Mouse (Mus musculus) thymus, postnatal 36 days (tissue): Measurements from ENCODE around the gene Rab3c.
A peak's percentile ranks its signal among the peaks of the same experiment; 100 is the strongest.

ENCODE experiments used
- DNase-seq, 2 experiments: peaks; one replicate each; pipeline ENCODE4 v3.0.0; 2022; ENCODE audit warnings: mixed read lengths in 2 of 2

Rab3c gene

DNA sequence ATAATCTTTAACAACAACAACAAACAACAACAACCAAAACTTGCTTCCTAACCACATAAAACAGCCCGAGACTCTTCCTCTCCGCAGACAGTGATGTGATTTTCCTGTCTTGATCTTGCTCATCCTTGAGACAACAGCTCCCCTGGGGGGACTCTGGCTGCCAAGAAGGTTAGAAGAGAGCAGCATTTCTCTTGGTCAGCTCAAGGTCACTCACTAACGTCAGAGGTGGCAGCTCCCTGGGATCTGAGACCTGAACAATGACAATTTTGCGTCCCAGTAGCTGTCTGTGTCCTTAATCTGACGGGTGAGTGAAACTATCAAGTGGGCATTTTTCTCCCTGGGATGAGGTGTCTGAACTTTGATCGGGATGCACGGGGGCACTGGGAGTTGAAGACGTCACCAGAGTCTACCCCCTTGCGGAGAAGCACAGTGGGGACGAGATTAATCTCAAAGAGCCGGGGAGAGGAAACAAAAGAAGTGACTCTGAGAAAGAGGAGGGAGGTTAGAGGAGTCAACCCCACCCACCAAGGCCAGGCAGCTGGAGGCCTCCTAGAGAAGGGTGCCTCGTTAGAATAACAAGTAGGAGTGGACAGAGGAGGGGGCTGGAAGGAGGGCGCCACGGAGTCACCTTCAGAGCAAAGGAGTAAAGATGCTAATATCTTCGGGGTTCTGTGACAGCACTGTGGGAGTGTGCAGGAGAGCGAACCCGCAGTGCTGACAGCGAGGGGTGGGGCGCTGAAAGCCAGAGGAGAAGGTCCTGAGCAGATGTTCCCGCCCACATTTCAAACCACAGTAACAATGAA is 261.7 kb downstream of the Rab3c start:
- peak; percentile 4 to 10 for DNase-seq

DNA sequence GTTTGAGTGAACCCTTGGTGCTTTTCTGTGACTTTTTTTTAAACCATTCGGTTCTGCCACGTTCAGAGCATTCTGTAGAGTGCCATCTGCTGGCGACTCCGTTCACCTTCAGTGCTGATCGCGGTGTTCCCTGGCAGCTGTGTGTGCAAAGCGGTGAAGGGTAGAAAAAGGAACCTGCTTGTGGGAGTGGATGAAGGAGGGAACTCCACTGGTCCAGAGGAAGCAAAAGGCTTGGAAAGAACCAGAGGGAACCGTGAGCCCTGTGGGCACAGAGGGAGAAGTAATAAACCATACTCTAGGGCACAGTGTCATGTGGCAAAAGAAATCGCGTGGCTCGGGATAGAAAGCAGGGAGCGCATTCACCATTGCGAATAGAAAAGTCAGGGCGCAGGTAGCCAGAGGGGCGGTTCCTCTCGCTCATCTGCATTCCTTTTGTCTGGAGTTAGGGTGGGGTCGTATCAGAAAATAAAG is 262.3 kb downstream of the Rab3c start:
- peak; percentile 63 to 71 for DNase-seq

DNA sequence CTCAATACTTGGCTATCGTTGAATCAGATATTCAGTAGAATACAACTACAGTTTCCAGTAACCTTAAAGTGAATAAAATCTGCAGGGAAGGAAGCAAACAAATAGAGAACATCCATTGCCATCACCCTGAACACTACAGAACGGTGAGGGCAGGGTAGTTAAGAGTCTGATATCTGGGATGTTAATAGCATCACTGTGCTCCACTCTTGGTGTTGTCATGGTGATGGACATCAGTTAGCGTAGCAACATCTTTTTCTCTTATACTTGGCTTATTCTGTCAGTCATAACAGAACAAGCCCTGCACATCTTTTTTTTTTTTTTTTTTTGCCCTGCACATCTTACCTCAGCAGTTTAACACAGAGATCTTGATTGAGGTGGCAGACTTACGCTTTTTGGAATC is 268.8 kb downstream of the Rab3c start:
- DNase-seq = no peak

- DNase-seq = no peak
Measured at GRCm38 (mm10) chr13:110010876-110011275, 269.9 kb downstream of the Rab3c start.

DNA sequence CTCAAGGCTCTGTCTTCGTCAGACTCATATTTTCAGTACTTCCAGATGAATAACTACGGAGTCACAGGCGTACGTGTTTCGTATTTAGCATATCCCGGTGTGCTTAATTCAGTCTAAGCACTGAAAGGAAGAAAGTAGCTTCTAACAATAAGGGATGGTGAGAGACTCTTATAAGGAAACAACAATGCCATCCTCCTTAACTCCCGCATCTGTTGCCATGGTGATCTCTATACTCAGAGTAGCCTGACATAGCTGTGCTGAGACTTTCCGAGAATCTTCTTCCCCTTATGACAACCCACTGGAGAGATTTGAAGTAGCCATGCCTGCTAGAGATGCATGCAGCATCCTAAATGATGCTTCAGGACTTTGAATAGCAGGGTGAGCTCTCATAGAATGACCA is 272.3 kb downstream of the Rab3c start:
- DNase-seq = no peak

- no peak for DNase-seq
Measured at GRCm38 (mm10) chr13:110006106-110006781, 274.6 kb downstream of the Rab3c start.
